Mouse (Mus musculus): ENCODE results near the gene Zzef1.
A peak's percentile ranks its signal among the peaks of the same experiment; 100 is the strongest.

Zzef1 gene

DNA sequence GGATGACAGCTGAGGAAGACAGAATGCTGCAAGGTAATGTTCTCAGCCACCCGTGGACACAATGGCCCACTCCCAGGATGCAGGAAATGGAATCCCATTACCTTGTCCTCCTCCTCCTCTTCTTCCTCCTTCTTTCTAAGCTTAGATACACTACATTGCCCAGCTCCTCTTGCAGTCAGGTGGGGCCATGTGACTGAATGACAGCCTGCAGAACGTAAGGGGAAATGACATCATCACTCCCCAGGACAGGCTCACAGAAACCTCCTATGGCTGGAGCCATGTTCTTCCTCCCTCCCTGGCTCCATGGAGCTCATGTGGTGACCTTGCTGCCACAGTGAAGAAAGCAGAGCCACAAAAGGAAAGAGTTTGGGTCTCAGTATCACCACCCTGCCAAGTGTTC is 161.3 kb downstream of the Zzef1 start:
- no peak for DNase-seq

GRCm38 (mm10) chr11:72959924-72960679 is 164.1 kb downstream of the Zzef1 start:
- DNase-seq = no peak

DNA sequence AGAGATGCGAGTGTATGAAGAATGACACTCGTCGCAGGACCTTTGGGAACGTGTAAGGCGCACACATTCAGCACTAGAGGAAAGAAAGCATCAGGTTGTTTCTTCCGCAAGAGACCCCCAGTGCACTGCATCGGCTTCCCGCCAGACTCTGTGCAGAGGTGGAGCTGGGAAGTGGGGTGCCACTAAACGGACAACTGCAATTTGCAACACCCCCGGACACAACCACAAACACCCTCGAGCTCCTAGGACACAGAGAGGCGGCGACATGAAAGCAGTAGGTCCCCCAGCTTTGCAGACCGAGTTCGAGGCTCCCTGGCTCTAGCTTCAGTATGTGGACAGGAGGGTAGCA is 164.7 kb downstream of the Zzef1 start:
- DNase-seq = no peak

DNA sequence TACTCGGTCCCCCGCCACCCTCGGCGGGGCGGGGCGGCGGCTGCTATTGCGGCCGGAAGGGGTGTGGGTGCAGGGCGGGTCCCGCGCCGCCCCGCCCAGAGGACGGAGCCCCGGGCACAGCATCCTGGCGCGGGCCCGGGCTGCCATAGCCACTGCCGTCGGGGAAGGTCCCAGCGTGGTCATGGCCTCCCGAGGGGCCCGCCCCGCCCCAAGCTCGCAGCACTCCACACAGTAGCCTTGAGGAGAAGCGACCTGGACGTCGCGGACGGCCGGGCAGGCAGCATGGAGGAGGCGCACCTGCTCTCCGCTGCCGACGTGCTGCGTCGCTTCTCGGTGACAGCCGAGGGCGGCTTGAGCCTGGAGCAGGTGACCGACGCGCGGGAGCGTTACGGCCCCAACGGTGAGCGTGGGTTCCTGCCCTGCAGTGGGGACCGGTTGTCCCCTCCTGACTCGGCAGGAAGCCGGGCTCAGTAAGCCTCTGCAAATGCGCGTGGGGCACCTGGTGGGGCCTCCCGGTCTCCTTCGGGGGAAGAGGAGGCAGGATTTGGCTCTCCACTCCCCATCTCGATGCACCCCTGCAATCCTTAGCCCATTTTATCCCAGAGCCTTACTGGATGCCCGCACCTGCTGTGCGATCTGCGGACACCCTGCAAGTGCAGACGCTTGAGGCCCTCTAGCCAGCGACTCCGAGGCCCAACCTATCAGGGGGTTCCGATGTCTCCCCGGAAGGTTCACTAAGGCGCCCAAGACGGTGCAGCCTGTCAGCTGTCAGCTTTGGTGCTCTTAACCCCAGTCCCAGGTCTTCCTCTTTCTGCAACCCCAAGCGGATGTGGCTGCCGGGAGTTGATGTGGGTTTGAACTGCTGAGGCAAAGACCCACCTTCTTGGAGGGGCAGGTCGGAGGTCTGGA is 165.3 kb downstream of the Zzef1 start, which contains the start of gene Atp2a3:
Atp2a3 (plus strand) TSS at position 98 of the 909 bp plus-strand sequence.
- DNase-seq = peak in 1 of 2 experiments; percentile 57

DNA sequence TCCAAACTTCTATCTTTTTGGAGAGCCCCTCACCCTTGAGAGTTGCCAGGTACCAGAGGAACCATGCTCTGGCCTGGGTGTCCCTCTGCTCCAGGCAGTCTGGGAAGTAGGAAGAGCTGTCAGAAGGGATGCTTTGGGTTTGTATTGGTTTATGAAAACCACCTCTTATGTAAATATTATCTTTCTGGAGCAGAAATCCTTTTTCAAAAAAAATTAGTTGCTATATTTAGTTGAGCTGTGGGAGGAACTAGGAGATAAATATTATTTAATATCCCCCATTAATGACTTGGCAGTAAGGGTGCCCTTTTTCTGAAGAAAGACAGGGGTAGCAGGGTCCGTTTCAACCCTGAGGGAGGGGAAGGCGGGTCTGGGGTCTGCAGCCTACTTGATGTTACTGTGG is 166.4 kb downstream of the Zzef1 start:
- no peak for DNase-seq

- DNase-seq = no peak
These were observed 167.2 kb downstream of the Zzef1 start for GRCm38 (mm10) chr11:72963058-72963788.

- no peak for DNase-seq
These were observed 167.8 kb downstream of the Zzef1 start for GRCm38 (mm10) chr11:72963789-72964294.

GRCm38 (mm10) chr11:72974995-72975503 is 179.0 kb downstream of the Zzef1 start:
- DNase-seq = no peak

Measured in kidney, postnatal 36 days (tissue).